Mouse (Mus musculus) liver, adult (tissue): ENCODE results near the gene Slco4a1.

ENCODE experiments used
- GATA4 ChIP-seq: IDR thresholded peaks from 2 replicates; pipeline ENCODE4 v1.6.1; 2014; ENCODE audit warnings: mild to moderate bottlenecking, low read length; ENCODE audit not compliant: insufficient replicate concordance

Slco4a1 gene

DNA sequence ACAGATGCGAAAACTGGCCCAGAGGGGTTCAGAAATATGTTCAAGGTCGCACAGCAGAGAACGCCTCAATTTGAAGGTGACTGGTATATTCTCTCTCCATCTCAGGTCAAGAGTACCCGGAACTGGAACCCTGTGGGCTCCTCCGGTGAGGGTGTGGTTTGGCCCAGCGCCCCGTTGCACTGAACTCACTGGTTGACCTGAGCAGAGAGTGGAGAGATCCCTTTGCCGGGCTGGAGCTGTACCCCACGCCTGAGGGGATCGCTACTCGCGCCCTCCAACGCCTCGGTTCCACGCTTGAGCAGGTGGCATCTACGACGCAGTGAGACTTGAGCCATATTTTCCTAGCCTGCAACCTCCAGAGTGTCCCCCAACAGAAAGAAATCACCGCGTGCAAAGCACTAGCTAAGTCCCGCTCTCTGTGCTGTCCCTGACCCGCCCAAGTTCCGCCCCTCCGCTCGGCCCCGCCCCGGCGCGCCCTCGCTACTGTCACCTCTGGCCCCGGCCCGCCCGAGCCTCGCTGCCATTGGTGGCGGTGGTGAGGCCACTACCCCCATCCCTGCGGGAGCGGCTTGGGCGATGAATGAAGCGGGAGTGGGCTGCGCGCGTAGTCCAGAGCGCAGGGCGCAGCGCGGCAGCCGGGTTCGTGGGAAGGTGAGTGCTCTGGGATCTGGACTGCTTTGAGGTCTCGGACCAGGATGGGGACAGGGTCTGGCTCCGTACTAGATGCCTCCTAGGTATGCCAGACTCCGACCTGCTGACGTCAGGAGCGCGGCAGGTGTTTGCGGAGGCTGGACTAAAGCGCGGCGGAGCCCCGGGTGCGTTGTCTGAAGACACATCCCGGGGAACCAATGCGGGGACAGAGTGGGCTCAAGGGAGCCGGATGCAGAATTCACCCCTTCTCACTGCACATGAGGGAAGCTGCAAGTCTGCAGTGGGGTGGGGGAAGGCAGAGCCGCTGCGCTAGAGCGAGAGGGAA, at the start of gene Slco4a1:
Gene Slco4a1, plus strand, starts transcription at position 523 of the 976 bp plus-strand sequence.
- no peak for TF ChIP-seq GATA4

DNA sequence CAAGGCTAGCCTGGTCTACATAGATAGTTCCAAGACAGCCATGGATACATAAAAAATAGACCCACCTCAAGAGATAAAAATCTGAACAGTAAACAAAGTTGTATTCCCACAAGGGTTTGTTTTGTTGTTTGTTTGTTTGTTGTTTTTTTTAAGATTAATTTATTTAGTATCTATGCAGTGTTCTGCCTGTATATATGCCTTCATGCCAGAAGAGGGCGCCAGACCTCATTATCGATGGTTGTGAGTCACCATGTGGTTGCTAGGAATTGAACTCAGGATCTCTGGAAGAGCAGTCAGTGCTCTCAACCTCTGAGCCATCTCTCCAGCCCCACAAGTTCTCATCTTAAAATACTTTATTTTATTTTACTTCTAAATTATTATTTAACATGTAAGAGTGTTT, 47.6 kb upstream of the Slco4a1 start:
- TF ChIP-seq GATA4 = no peak

DNA sequence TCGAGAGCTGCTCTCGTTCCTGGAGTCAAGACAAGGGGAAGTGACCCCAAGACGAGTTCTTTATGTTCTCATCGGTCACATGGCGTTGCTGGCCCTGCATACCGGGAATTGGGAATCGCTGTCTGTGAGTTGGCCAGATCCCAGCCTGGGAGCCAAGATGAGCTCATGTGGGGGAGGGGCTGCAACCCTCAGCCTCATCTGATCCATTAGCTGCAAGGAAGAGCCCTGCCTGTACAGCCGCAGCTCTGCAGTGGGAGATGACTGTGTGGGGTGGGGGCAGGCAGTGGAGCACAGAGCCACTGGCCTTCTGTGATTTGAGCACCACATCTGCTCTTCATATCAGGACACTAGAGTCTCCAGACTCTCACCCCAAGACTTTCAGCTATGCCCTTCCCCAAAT, 45.6 kb upstream of the Slco4a1 start:
- TF ChIP-seq GATA4 = no peak

DNA sequence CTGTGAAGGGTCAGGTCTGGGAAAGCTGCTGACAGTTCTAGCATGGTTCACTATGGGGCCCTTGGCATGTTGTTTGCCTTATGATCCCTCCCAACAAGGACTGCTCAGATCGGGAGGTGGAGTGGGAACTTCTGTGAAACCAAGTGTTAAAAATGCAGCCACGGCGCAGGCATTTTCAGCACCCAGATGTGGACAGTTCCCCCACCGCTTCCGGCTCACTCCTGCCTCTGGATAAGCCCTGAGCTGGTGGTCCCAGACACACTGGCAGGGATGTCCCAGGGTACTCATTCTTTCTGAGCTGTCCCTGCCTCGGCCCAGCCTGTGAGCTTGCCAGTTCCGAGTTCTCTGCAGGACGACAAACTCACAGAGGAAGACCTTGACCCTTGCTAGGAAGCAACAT, 45.0 kb upstream of the Slco4a1 start:
- TF ChIP-seq GATA4 = no peak

DNA sequence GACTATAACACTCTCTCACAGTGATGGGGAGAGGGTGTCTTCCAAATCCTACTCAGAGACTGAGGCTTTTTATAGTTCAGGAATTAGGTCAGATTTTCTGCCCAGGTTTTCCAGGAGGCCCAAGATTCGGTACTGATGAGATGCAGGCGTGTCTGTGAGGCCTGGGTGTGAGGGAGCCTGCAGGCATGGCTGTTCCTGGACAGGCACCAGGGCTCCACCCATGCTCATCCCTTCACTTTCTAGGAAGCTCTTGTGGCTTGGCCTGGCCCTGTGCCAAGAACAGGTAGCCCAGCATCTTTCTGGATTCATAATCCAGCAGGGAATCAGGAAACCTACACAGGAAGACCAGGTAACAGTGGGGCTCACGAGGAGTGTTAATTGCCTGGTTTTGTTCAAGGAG, 40.4 kb upstream of the Slco4a1 start:
- TF ChIP-seq GATA4 = no peak

DNA sequence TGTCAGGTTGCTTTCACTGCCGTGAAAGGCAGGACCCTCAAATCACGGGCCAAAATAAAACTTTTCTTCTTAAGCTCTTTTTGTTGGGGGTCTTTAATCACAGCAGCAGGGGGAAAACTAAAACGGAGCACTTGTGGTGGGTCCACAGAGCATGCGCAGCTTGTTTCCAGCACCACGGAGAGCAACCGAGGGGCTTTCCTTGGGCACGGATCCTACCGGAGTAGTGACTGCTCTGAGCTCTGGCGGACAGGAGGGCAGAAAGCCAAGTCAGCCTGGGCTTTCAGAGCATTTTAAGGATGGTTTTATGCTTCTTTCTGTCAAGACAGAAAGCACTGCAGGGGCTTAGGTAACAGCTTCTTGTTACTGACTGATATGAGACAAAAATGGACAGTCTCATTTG, 38.3 kb upstream of the Slco4a1 start:
- no peak for TF ChIP-seq GATA4

DNA sequence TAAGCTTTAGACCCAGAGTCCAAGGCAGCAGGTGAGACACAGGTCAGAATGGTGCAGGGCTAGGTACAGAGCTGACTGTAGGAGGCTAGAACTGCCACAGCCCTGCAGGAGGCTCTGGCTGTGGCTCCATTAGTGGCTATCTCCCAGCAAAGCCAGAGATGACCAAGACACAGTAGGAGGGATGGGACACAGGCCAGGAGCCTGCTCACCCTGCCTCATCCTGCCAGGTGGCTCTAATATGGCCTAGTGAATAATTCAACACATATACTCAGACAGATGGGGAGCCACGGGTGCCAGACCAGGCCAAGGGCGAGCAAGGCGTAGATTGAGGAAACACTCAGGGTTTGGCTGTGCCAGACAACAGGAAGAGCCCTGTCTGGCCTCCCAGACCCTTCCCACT, 35.4 kb upstream of the Slco4a1 start:
- no peak for TF ChIP-seq GATA4

DNA sequence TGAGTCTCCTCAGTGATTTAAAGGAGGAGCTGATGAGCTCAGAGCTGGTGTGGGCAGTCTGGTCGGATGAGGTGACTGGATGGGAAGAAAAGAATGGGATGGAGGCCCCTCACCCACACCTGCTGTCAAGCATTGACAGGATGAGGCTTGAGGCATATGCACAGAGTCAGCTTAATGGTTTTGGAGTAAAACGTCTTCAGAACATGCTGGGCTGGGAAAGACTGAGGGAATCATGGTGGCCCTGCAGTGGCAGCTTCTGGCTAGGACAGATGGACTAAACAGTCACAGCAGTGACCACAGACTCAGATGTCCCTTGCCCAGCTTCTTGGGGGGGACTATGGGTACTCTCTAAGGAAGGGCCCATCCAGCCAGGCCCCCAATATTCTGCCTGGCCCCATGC, 30.9 kb upstream of the Slco4a1 start:
- TF ChIP-seq GATA4 = no peak

DNA sequence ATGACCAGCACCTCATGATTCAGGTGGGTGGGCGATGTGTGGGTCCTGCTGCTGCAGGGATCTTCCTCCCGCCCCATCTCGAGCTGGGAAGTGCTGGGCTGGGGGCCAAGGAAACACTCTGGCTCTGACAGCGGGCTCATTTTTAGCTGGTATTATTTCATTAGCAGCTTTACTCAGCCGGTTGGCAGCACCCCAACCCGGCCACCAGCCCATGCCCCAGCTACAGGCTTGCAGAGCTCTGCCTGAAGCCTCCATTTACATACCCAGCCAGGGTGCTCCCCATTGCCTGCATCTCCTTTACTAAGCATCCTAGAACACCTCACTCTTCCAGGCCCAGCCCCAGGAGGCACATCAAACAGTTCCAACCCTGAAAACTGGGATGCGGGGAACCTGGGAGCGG, 29.0 kb upstream of the Slco4a1 start:
- TF ChIP-seq GATA4 = no peak

DNA sequence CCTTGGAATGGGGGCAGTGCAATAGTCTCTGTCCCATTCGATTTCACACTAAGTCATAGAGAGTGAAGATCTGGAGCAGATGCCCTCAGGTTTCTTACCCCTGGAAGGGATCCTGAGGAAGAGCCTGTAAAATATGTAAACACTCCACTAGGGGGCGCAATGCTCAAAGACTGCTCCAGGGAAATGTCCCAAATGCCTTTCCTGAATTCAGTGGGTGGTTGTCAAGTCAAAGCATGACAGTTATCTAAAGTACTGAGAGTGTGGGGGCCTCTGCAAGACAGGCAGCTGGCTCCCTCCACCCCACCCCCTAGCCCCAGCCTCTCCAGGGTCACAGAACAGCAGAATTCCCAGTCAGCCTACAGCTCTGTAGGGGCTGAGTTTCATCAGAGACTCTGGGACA, 27.7 kb upstream of the Slco4a1 start:
- no peak for TF ChIP-seq GATA4

DNA sequence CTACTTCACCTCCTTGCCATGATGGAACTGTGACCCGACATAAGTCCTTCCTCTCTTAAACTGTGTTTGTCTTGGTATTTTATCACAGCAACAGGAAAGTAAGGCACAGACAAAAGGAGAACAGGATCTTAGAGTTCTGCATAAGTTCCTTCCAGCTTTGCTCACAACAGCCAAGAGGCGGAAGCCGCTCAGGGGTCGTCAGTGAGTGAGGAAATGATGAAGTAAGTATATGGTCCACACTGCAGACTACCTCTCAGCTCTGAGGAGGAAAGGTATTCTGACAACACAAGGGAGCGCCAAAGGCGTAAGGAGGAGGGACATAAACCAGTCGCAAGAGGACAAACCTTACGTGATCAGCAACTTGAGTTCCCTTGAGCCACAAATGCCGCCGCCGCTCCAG, 25.4 kb upstream of the Slco4a1 start:
- TF ChIP-seq GATA4 = no peak

DNA sequence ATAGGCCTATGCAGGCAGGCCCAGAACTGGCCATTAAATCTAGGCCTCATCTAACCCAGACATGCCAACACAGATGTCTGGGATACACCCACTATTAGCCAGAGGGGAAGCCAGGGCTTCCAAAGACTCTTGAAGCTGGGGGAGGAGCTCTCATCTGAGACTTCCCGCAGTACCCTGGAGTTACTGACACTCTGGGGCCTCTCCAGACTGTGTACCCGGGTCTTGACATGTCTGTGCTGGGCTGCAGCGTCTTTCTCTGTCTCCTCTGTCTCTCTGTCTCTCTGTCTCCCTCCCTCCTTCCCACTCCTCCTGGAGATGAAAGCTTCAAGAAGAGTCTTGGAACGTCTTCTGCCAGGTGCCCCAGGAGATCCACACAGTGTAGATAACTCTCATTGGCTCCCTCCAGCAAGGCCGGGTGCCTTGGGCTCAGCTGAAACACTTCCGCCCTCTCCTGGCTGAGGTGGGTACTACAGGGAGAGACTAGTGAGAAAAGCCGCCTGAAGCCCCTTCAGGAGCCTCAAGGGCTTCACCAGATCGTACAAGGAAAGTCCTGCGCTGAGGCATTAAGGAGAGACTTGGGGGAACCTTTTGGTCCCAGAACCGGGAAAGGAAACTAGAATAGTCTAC, 23.9 kb upstream of the Slco4a1 start:
- no peak for TF ChIP-seq GATA4

DNA sequence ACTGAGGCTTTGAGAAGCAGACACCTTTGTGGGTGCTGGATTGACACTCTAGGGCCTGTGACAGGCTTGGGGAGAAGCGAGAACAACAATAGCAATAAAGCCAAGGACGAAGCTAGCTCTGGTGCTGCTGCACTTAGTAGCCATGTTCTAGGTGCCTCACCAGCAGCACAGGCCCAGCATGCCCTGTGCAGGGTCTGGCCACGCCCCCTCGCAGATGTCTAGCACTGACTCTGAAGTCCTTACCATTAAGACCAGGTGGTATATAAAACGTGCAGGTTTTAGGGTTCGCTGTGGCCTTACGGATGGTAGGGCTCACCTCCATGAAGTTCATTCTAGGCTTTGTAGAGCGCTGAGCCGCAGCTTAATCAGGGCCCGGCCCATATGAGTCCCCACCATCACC, 23.3 kb upstream of the Slco4a1 start:
- TF ChIP-seq GATA4 = no peak

DNA sequence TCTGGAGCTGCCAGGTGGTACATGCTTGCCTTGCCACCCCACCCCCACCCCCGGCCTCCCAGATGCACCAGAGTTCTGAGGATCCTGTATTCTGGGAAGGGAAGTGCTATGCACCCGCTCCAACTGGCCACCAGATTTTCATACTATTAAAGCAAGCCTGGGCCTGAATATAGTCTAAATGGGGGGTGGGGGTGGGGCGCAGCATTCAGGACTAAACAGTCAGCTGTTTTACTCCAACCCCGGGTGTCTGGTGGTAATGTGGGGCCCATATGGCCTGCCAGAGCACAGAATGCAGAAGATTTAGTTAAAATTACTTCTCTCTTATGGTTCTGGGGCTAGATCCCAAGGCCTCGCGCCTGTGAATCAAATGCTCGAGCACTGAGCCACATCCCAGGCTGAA, 22.7 kb upstream of the Slco4a1 start:
- TF ChIP-seq GATA4 = no peak

DNA sequence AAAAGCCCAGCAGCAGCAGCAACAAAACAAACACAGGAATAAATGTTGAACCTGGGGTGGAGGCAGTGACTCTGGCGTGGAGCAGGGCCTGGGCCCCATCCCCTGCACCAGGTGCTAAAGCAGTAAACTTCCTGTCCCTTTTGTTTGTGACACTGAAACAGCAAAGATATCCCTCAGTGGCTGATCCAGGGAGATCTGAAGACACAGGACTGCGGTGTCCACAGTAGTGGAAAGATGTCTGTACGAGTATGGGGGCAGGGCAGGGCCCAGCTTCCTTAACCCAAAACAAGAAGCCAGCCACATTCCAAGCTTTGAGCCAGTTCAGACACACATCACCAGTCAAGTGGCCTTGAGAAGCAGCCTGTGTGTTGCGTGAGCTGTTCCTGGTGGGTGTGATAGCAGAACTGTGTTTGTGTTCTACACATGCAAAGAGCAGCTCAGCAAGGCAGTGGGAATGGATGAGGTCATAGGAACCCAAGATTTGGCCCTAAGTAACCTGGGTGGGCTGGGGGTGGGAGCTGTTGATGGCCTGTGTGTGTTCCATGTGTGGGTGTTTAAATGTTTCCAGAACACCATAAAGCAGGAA, 20.6 kb upstream of the Slco4a1 start:
- TF ChIP-seq GATA4 = no peak

DNA sequence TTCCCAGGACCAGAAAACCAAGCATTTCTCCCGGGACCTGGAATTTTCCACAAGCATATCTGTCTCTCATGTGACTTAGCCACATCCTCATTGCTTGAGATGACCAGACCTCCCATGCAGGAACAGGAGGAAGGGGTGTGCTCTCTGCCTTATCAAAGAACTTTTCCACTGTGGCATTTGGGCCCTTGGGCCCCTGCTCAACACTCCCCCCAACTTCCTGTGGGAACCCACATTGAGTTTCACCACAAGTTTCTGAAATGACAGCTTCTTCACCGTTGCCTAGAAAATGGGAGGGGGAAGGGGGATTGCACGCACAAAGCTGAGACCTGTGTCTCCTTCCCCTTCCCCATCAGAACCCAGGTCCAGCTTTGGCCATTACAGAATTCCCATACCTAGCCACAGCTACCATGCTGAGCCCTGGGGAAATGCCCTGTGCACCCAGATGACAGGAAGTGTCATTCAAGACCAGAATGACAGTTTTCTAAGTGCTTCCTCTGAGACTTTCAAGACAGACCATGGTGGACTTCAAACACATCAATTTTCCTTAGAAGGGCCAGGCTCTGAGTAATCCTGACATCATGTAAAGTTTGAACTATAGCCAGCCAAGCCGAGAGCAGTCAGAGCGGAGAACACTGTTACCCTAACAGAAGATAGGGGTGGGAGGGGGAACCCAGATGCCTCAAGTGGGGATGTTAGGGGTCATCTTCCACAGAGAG, 18.7 kb upstream of the Slco4a1 start:
- TF ChIP-seq GATA4 = peak; percentile 15; the same call in 1 of the 2 replicates

DNA sequence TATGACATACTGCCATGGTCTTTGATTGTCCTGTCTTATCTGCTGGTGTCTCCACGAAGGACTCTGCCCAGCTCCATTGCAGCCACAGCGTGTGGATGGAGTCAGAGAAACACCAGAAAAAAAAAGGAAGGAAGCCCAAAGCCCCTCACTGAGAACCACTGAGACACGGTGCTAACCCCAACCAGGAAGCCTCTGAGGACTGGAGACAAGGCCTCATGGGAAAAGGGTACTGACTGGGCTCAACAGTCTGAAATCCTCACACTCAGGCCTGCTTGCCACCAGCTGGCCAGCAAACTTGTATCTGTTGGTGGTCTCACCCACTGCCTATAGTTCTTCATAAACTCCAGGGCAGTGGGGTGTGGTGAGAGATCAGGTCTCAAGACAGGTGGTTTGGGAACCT, 16.3 kb upstream of the Slco4a1 start:
- no peak for TF ChIP-seq GATA4
